Mouse (Mus musculus) E14TG2a.4 (cell line): Measurements from ENCODE around the gene Ass1.
"Not testable (repeated sequence)": the region's sequence is repeated elsewhere in the genome, so short reads cannot be mapped to it uniquely, and the experiment has no call there.

Experiments
- H3K27me3 ChIP-seq: 2 replicates; pipeline ENCODE4 v1.6.1; 2014; ENCODE audit warnings: low read length, control low read depth; ENCODE audit not compliant: insufficient read depth
- H3K36me3 ChIP-seq: 2 replicates; pipeline ENCODE4 v1.6.1; 2014; ENCODE audit warnings: low read length, control low read depth; ENCODE audit not compliant: insufficient read depth
- H3K4me1 ChIP-seq: replicated peaks from 2 replicates; pipeline ENCODE4 v1.6.1; 2014; ENCODE audit warnings: low read depth, low read length, control low read depth
- H3K4me3 ChIP-seq: replicated peaks from 2 replicates; pipeline ENCODE4 v1.5.1; 2014; ENCODE audit warnings: mild to moderate bottlenecking, low read length
- H3K9me3 ChIP-seq: 2 replicates; pipeline ENCODE4 v1.6.1; 2014; ENCODE audit warnings: low read length, control low read depth
- CTCF ChIP-seq: conservative IDR thresholded peaks from 2 replicates; pipeline ENCODE4 v1.5.1; 2014; ENCODE audit warnings: low read length
- NANOG ChIP-seq: IDR thresholded peaks from 2 replicates; pipeline ENCODE4 v1.6.1; 2014; ENCODE audit warnings: borderline replicate concordance, low read length, mixed read lengths
- POU5F1 ChIP-seq: IDR thresholded peaks from 2 replicates; pipeline ENCODE4 v1.6.1; 2014; ENCODE audit warnings: low read length, borderline replicate concordance

Ass1 gene

GRCm38 (mm10) chr2:31524641-31525040 lies 54.6 kb downstream of the Ass1 start:
- Histone ChIP-seq H3K36me3 (peaks cover 13% of the 10 kb centered on the region), H3K9me3 (no peaks in the 10 kb centered on the region), H3K4me3 (no peak overlapping the region), H3K4me1 (peaks cover 45% of the 10 kb centered on the region), H3K27me3 (peaks cover 7% of the 10 kb centered on the region; the same call in 1 of the 2 replicates)
- no peak for TF ChIP-seq NANOG
- no peak for TF ChIP-seq POU5F1
- no peak for TF ChIP-seq CTCF

- peaks cover 7% of the 10 kb centered on the region; the same call in 1 of the 2 replicates for H3K27me3 ChIP-seq
- H3K36me3 ChIP-seq = peaks cover 7% of the 10 kb centered on the region
- TF ChIP-seq NANOG (no peak), POU5F1 (no peak), CTCF (no peak)
- no peaks in the 10 kb centered on the region for H3K9me3 ChIP-seq
- H3K4me1 ChIP-seq = peaks cover 56% of the 10 kb centered on the region
- H3K4me3 ChIP-seq = no peak overlapping the region
Measured at GRCm38 (mm10) chr2:31525778-31526177, 55.8 kb downstream of the Ass1 start.

- TF ChIP-seq NANOG (no peak), POU5F1 (no peak)
- no peaks in the 10 kb centered on the region for H3K36me3 ChIP-seq
- H3K4me1 ChIP-seq = peaks cover 63% of the 10 kb centered on the region
- H3K27me3 ChIP-seq = no peaks in the 10 kb centered on the region
- H3K9me3 ChIP-seq = no peaks in the 10 kb centered on the region
- peak overlapping the region; percentile 62 for H3K4me3 ChIP-seq
Measured at GRCm38 (mm10) chr2:31530201-31530600, 60.2 kb downstream of the Ass1 start.

- no peaks in the 10 kb centered on the region for H3K9me3 ChIP-seq
- H3K27me3 ChIP-seq = peaks cover 18% of the 10 kb centered on the region; the same call in 1 of the 2 replicates
- TF ChIP-seq CTCF = no peak
- no peak for TF ChIP-seq POU5F1
- no peak for TF ChIP-seq NANOG
- no peaks in the 10 kb centered on the region for H3K36me3 ChIP-seq
- H3K4me3 ChIP-seq = no peak overlapping the region
- peaks cover 27% of the 10 kb centered on the region for H3K4me1 ChIP-seq
Measured at GRCm38 (mm10) chr2:31537054-31537453, 67.0 kb downstream of the Ass1 start.

GRCm38 (mm10) chr2:31538745-31539144 lies 68.7 kb downstream of the Ass1 start:
- Histone ChIP-seq H3K9me3 (no peaks in the 10 kb centered on the region), H3K4me1 (peaks cover 34% of the 10 kb centered on the region), H3K4me3 (no peak overlapping the region), H3K27me3 (peaks cover 18% of the 10 kb centered on the region; the same call in 1 of the 2 replicates), H3K36me3 (no peaks in the 10 kb centered on the region)
- TF ChIP-seq NANOG (no peak), POU5F1 (no peak), CTCF (no peak)

GRCm38 (mm10) chr2:31541581-31541980 lies 71.6 kb downstream of the Ass1 start:
- H3K9me3 ChIP-seq = no peaks in the 10 kb centered on the region
- TF ChIP-seq NANOG (no peak), POU5F1 (no peak), CTCF (no peak)

GRCm38 (mm10) chr2:31547726-31548125 lies 77.7 kb downstream of the Ass1 start:
- H3K4me3 ChIP-seq = no peak overlapping the region
- H3K9me3 ChIP-seq = no peaks in the 10 kb centered on the region
- no peak for TF ChIP-seq POU5F1
- TF ChIP-seq CTCF = no peak
- TF ChIP-seq NANOG = no peak
- no peaks in the 10 kb centered on the region for H3K36me3 ChIP-seq
- peaks cover 78% of the 10 kb centered on the region for H3K4me1 ChIP-seq
- no peaks in the 10 kb centered on the region for H3K27me3 ChIP-seq

More at GRCm38 (mm10) chr2:31541581-31541980, 71.6 kb downstream of the Ass1 start:
- H3K4me1 ChIP-seq = peaks cover 55% of the 10 kb centered on the region
- H3K4me3 ChIP-seq = no peak overlapping the region
- H3K27me3 ChIP-seq = peaks cover 13% of the 10 kb centered on the region; the same call in 1 of the 2 replicates
- H3K36me3 ChIP-seq = no peaks in the 10 kb centered on the region

- TF ChIP-seq CTCF (no peak), POU5F1 (no peak), NANOG (no peak)
- H3K27me3 ChIP-seq = no peaks in the 10 kb centered on the region
- peaks cover 4% of the 10 kb centered on the region for H3K9me3 ChIP-seq
- no peaks in the 10 kb centered on the region for H3K36me3 ChIP-seq
- 0 out of 2 replicates have a peak overlapping the region, but pooled peaks have one; percentile 35 for H3K4me3 ChIP-seq
- H3K4me1 ChIP-seq = peaks cover 69% of the 10 kb centered on the region
Measured at GRCm38 (mm10) chr2:31550503-31550902, 80.5 kb downstream of the Ass1 start.

- H3K4me3 ChIP-seq, H3K27me3 ChIP-seq, H3K36me3 ChIP-seq, H3K9me3 ChIP-seq: not testable (repeated sequence)
- H3K4me1 ChIP-seq = peaks cover 64% of the 10 kb centered on the region
Measured at GRCm38 (mm10) chr2:31551351-31551750, 81.3 kb downstream of the Ass1 start.

GRCm38 (mm10) chr2:31551971-31552370 lies 82.0 kb downstream of the Ass1 start:
- Histone ChIP-seq H3K27me3 (no peaks in the 10 kb centered on the region), H3K36me3 (no peaks in the 10 kb centered on the region), H3K4me3 (peak overlapping the region; percentile 48; the same call in 1 of the 2 replicates), H3K9me3 (peaks cover 4% of the 10 kb centered on the region), H3K4me1 (peaks cover 62% of the 10 kb centered on the region)
- TF ChIP-seq NANOG = no peak
- TF ChIP-seq CTCF = no peak
- no peak for TF ChIP-seq POU5F1
